Mouse (Mus musculus): ENCODE measurements around the gene Epop. TPM values are rescaled to one million over a fixed set of nuclear protein-coding genes. Genes with fewer than 3 reads are reported as not detected.
A peak's percentile ranks its signal among the peaks of the same experiment; 100 is the strongest.

Epop gene
- 5.7 and 9.1 TPM in 2 replicates for polyA plus RNA-seq (2014; fragmentation: Nextera tagmentation; extraction: Ambion mirVana)

- under 1% methylated on average over 33 of the region's 47 CpGs for WGBS
- peak within 1 kb of the TSS; percentile 74 for H3K4me3 ChIP-seq (ENCODE audit: low read depth, low read length)
- no peaks in the 10 kb centered on the region for H3K36me3 ChIP-seq (ENCODE audit: control insufficient read depth, insufficient read depth, low read length)
- ATAC-seq (ENCODE audit: low FRiP score), result peak; percentile 91
- H3K27me3 ChIP-seq (ENCODE audit: control insufficient read depth, insufficient read depth, low read length), result peaks cover 49% of the 10 kb centered on the region
- H3K4me2 ChIP-seq (replicated peaks; ENCODE audit: low read depth, low read length), result peak within 1 kb of the TSS; percentile 91
- H3K27ac ChIP-seq (ENCODE audit: low read depth, low read length), result peak within 1 kb of the TSS; percentile 65; the same call in 1 of the 2 replicates
- peak within 1 kb of the TSS; percentile 79 for H3K9ac ChIP-seq (ENCODE audit: low read depth, low read length)
- no peaks in the 10 kb centered on the region for H3K9me3 ChIP-seq (ENCODE audit: control insufficient read depth, low read length)
- peaks cover 26% of the 10 kb centered on the region for H3K4me1 ChIP-seq (replicated peaks; ENCODE audit: control insufficient read depth, insufficient read depth, low read length)
- peak; percentile 91 for DNase-seq (ENCODE audit: low spot score)
Observed at GRCm38 (mm10) chr11:97629576-97629975, at the start of gene Epop. TSS of gene Epop (minus strand) at chr11:97629702.

- no peak overlapping the region for H3K27ac ChIP-seq (ENCODE audit: low read depth, low read length)
- H3K4me2 ChIP-seq (replicated peaks; ENCODE audit: low read depth, low read length), result no peak overlapping the region
- no peaks in the 10 kb centered on the region for H3K4me1 ChIP-seq (replicated peaks; ENCODE audit: control insufficient read depth, insufficient read depth, low read length)
- no peak for ATAC-seq (ENCODE audit: low FRiP score)
- H3K4me3 ChIP-seq (ENCODE audit: low read depth, low read length), result no peak overlapping the region
- peaks cover 10% of the 10 kb centered on the region for H3K36me3 ChIP-seq (ENCODE audit: control insufficient read depth, insufficient read depth, low read length)
- DNase-seq (ENCODE audit: low spot score), result no peak
- H3K9ac ChIP-seq (ENCODE audit: low read depth, low read length), result no peak overlapping the region
- H3K27me3 ChIP-seq (ENCODE audit: control insufficient read depth, insufficient read depth, low read length), result no peaks in the 10 kb centered on the region
- 77% methylated on average over 15 of the region's 15 CpGs for WGBS
- no peaks in the 10 kb centered on the region for H3K9me3 ChIP-seq (ENCODE audit: control insufficient read depth, low read length)
Observed at GRCm38 (mm10) chr11:97678301-97678700, 48.8 kb upstream of the Epop start.

- 53% methylated on average over 8 of the region's 8 CpGs for WGBS
- ATAC-seq (ENCODE audit: low FRiP score), result no peak
- Histone ChIP-seq H3K9ac (ENCODE audit: low read depth, low read length) (no peak overlapping the region), H3K9me3 (ENCODE audit: control insufficient read depth, low read length) (no peaks in the 10 kb centered on the region), H3K27me3 (ENCODE audit: control insufficient read depth, insufficient read depth, low read length) (no peaks in the 10 kb centered on the region), H3K4me1 (replicated peaks; ENCODE audit: control insufficient read depth, insufficient read depth, low read length) (no peaks in the 10 kb centered on the region), H3K36me3 (ENCODE audit: control insufficient read depth, insufficient read depth, low read length) (peaks cover 10% of the 10 kb centered on the region), H3K4me3 (ENCODE audit: low read depth, low read length) (no peak overlapping the region), H3K4me2 (replicated peaks; ENCODE audit: low read depth, low read length) (no peak overlapping the region), H3K27ac (ENCODE audit: low read depth, low read length) (no peak overlapping the region)
- no peak for DNase-seq (ENCODE audit: low spot score)
Observed at GRCm38 (mm10) chr11:97677842-97678241, 48.3 kb upstream of the Epop start.

- H3K4me1 ChIP-seq (replicated peaks; ENCODE audit: control insufficient read depth, insufficient read depth, low read length), result no peaks in the 10 kb centered on the region
- H3K4me3 ChIP-seq (ENCODE audit: low read depth, low read length), result no peak overlapping the region
- 51% methylated on average over 15 of the region's 15 CpGs for WGBS
- no peaks in the 10 kb centered on the region for H3K9me3 ChIP-seq (ENCODE audit: control insufficient read depth, low read length)
- peaks cover 12% of the 10 kb centered on the region for H3K36me3 ChIP-seq (ENCODE audit: control insufficient read depth, insufficient read depth, low read length)
- DNase-seq (ENCODE audit: low spot score) (no peak), ATAC-seq (ENCODE audit: low FRiP score) (no peak)
- no peaks in the 10 kb centered on the region for H3K27me3 ChIP-seq (ENCODE audit: control insufficient read depth, insufficient read depth, low read length)
- no peak overlapping the region for H3K4me2 ChIP-seq (replicated peaks; ENCODE audit: low read depth, low read length)
- no peak overlapping the region for H3K27ac ChIP-seq (ENCODE audit: low read depth, low read length)
- no peak overlapping the region for H3K9ac ChIP-seq (ENCODE audit: low read depth, low read length)
Observed at GRCm38 (mm10) chr11:97677381-97677780, 47.9 kb upstream of the Epop start.

- H3K36me3 ChIP-seq (ENCODE audit: control insufficient read depth, insufficient read depth, low read length), result peaks cover 13% of the 10 kb centered on the region
Observed at GRCm38 (mm10) chr11:97676050-97676754, 46.7 kb upstream of the Epop start.

GRCm38 (mm10) chr11:97673148-97673547, 43.6 kb upstream of the Epop start:
- Histone ChIP-seq H3K4me3 (ENCODE audit: low read depth, low read length) (no peak overlapping the region), H3K4me1 (replicated peaks; ENCODE audit: control insufficient read depth, insufficient read depth, low read length) (no peaks in the 10 kb centered on the region), H3K36me3 (ENCODE audit: control insufficient read depth, insufficient read depth, low read length) (peaks cover 11% of the 10 kb centered on the region), H3K9me3 (ENCODE audit: control insufficient read depth, low read length) (no peaks in the 10 kb centered on the region), H3K4me2 (replicated peaks; ENCODE audit: low read depth, low read length) (no peak overlapping the region), H3K27me3 (ENCODE audit: control insufficient read depth, insufficient read depth, low read length) (no peaks in the 10 kb centered on the region), H3K9ac (ENCODE audit: low read depth, low read length) (no peak overlapping the region), H3K27ac (ENCODE audit: low read depth, low read length) (no peak overlapping the region)
- 79% methylated on average over 11 of the region's 11 CpGs for WGBS
- ATAC-seq (ENCODE audit: low FRiP score), result no peak
- no peak for DNase-seq (ENCODE audit: low spot score)

More at GRCm38 (mm10) chr11:97676050-97676754, 46.7 kb upstream of the Epop start:
- DNase-seq (ENCODE audit: low spot score), result no peak
- Histone ChIP-seq H3K9me3 (ENCODE audit: control insufficient read depth, low read length) (no peaks in the 10 kb centered on the region), H3K4me3 (ENCODE audit: low read depth, low read length) (no peak overlapping the region), H3K27me3 (ENCODE audit: control insufficient read depth, insufficient read depth, low read length) (no peaks in the 10 kb centered on the region), H3K4me1 (replicated peaks; ENCODE audit: control insufficient read depth, insufficient read depth, low read length) (no peaks in the 10 kb centered on the region), H3K9ac (ENCODE audit: low read depth, low read length) (no peak overlapping the region), H3K27ac (ENCODE audit: low read depth, low read length) (no peak overlapping the region), H3K4me2 (replicated peaks; ENCODE audit: low read depth, low read length) (no peak overlapping the region)
- WGBS, result 87% methylated on average over 15 of the region's 15 CpGs
- no peak for ATAC-seq (ENCODE audit: low FRiP score)

- DNase-seq (ENCODE audit: low spot score), result no peak
- peaks cover 14% of the 10 kb centered on the region for H3K36me3 ChIP-seq (ENCODE audit: control insufficient read depth, insufficient read depth, low read length)
- H3K27ac ChIP-seq (ENCODE audit: low read depth, low read length), result no peak overlapping the region
- no peak overlapping the region for H3K4me2 ChIP-seq (replicated peaks; ENCODE audit: low read depth, low read length)
- no peaks in the 10 kb centered on the region for H3K9me3 ChIP-seq (ENCODE audit: control insufficient read depth, low read length)
- no peak overlapping the region for H3K4me3 ChIP-seq (ENCODE audit: low read depth, low read length)
- H3K9ac ChIP-seq (ENCODE audit: low read depth, low read length), result no peak overlapping the region
- no peak for ATAC-seq (ENCODE audit: low FRiP score)
- no peaks in the 10 kb centered on the region for H3K27me3 ChIP-seq (ENCODE audit: control insufficient read depth, insufficient read depth, low read length)
- 47% methylated on average over 2 of the region's 2 CpGs for WGBS
- no peaks in the 10 kb centered on the region for H3K4me1 ChIP-seq (replicated peaks; ENCODE audit: control insufficient read depth, insufficient read depth, low read length)
Observed at GRCm38 (mm10) chr11:97671177-97671527, 41.6 kb upstream of the Epop start.

- Histone ChIP-seq H3K4me3 (ENCODE audit: low read depth, low read length) (no peak overlapping the region), H3K4me1 (replicated peaks; ENCODE audit: control insufficient read depth, insufficient read depth, low read length) (no peaks in the 10 kb centered on the region), H3K36me3 (ENCODE audit: control insufficient read depth, insufficient read depth, low read length) (peaks cover 14% of the 10 kb centered on the region), H3K9ac (ENCODE audit: low read depth, low read length) (no peak overlapping the region), H3K4me2 (replicated peaks; ENCODE audit: low read depth, low read length) (no peak overlapping the region), H3K27me3 (ENCODE audit: control insufficient read depth, insufficient read depth, low read length) (no peaks in the 10 kb centered on the region), H3K27ac (ENCODE audit: low read depth, low read length) (no peak overlapping the region), H3K9me3 (ENCODE audit: control insufficient read depth, low read length) (no peaks in the 10 kb centered on the region)
- WGBS, result 71% methylated on average over 13 of the region's 13 CpGs
- no peak for DNase-seq (ENCODE audit: low spot score)
- ATAC-seq (ENCODE audit: low FRiP score), result no peak
Observed at GRCm38 (mm10) chr11:97670234-97671176, 41.0 kb upstream of the Epop start.
